Mouse (Mus musculus): Measurements from ENCODE around the gene Cdkn2aip.

DNA sequence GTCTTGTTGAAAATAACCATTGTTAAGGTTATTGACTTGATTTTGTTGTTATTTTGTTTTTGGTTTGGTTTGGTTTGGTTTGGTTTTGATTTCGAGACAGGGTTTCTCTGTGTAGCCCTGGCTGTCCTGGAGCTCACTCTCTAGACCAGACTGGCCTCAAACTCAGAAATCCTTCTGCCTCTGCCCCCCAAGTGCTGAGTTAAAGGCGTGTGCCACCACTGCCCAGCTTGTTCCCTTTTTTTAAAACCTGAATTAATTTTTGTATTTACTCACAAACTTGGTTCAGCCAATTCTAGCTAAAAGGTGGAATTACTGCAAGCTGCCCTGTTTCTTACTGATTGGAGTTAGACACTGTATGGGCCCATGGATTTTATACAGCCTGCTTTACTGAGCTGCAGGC is 37.1 kb downstream of the Cdkn2aip start:
- TF ChIP-seq CTCF (IDR thresholded peaks at IDR 0.05; ENCODE audit: extremely low read depth, insufficient read length, insufficient replicate concordance, low read depth, low read length) (no peak), POLR2A (IDR thresholded peaks at IDR 0.05; ENCODE audit: low read depth, low read length) (no peak)

Data from small intestine, adult 2 months (tissue).